Mouse (Mus musculus): ENCODE results near the gene Otop2.

DNA sequence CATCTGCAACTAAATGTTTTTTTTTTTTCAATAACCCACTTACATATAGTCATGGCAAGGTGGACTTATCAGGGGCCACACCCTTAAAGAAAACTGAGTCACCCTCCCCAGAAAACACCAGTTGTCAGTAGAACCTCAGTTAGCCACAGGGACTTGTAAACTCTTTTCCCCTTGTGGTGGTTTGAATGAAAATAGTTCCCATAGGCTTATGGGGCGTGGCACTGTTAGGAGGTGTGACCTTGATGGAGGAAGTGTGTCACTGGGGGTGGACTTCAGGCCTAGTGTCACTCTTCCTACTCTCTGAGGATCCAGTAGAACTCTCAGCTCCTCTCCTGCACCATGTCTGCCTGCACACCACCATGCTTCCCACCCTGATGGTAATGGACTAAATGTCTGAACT lies 27.2 kb upstream of the Otop2 start:
- TF ChIP-seq CTCF (IDR thresholded peaks at IDR 0.05; ENCODE audit: low read depth, low read length) (no peak), POLR2A (IDR thresholded peaks at IDR 0.05; ENCODE audit: borderline replicate concordance, low read depth, low read length) (no peak)

Measured in bone marrow macrophage, adult 2 months (primary cell).